Comparison of ENCODE assay signal across 8 mouse cellular contexts in genomic region chr9:53301269-53301720, GRCm38 (mm10). TPM values are rescaled to one million over a fixed set of nuclear protein-coding genes. Genes with fewer than 3 reads are reported as not detected.
A peak's percentile ranks its signal among the peaks of the same experiment; 100 is the strongest.
DNase-seq lines count a peak whose midpoint lies in the region; ATAC-seq and TF ChIP-seq lines count a peak whose summit lies in the region.

TSS of gene Exph5 (plus strand) at chr9:53301670.

- no peaks in the 10 kb centered on the region for H3K36me3 ChIP-seq in hindbrain, embryonic 13.5 days

- H3K27me3 ChIP-seq in hindbrain, embryonic 13.5 days, result peaks cover 19% of the 10 kb centered on the region

- no peak for ATAC-seq in hindbrain, embryonic 13.5 days (ENCODE audit: low FRiP score)
- ATAC-seq in megakaryocyte progenitor cell, adult 5-6 weeks (replicated peaks; ENCODE audit: poor library complexity), result peak; percentile 46; the same call in 1 of the 2 replicates

- peaks cover 13% of the 10 kb centered on the region for H3K4me1 ChIP-seq in hindbrain, embryonic 13.5 days (replicated peaks)

- H3K9ac ChIP-seq in hindbrain, embryonic 13.5 days, result peak within 1 kb of the TSS; percentile 62

- no peaks in the 10 kb centered on the region for H3K9me3 ChIP-seq in hindbrain, embryonic 13.5 days

- peak within 1 kb of the TSS; percentile 75 for H3K4me2 ChIP-seq in hindbrain, embryonic 13.5 days

- H3K4me3 ChIP-seq in layer of hippocampus, adult 2 months, result peak within 1 kb of the TSS; percentile 39
- H3K4me3 ChIP-seq in hindbrain, embryonic 13.5 days, result peak within 1 kb of the TSS; percentile 42

- no peak for TF ChIP-seq CTCF in layer of hippocampus, adult 2 months (conservative IDR thresholded peaks at IDR 0.05)

- WGBS in hindbrain, embryonic 13.5 days, result under 1% methylated on average over 11 of the region's 11 CpGs

- H3K27ac ChIP-seq in layer of hippocampus, adult 2 months, result no peak within 1 kb of the TSS
- no peak within 1 kb of the TSS for H3K27ac ChIP-seq in hindbrain, embryonic 13.5 days

- no peak for DNase-seq in layer of hippocampus, adult 2 months (ENCODE audit: low spot score in 2 of 2)
- no peak for DNase-seq in layer of hippocampus, adult 9-10 months (ENCODE audit: low spot score)
- DNase-seq in cerebellum, postnatal 25 days, result peak; percentile 66 to 86
- DNase-seq in left cerebral cortex, postnatal 14 days (ENCODE audit: low spot score in 2 of 2), result peak; percentile 56 to 63
- DNase-seq in right cerebral cortex, postnatal 4 days, result peak; percentile 34
- DNase-seq in spleen, postnatal 36 days (ENCODE audit: low spot score in 2 of 2), result no peak

- intact Hi-C loops in left cerebral cortex, postnatal 14 days (cut with DNase I), result no loop called here

RNA-seq across cellular contexts. Expression of gene Exph5, which starts in this region (rescaled TPM):
- 1 to 10 TPM; 3.7 to 4.0 TPM for total RNA-seq in layer of hippocampus, adult 2 months (2021)
- polyA plus RNA-seq in hindbrain, embryonic 13.5 days (2015; fragmentation: Nextera tagmentation; extraction: Ambion mirVana), result 0.06 and 0.25 TPM in 2 replicates
- total RNA-seq in left cerebral cortex, postnatal 14 days (2021), result 10 to 100 TPM; 12.8 to 19.1 TPM
- total RNA-seq in megakaryocyte progenitor cell, adult 5-6 weeks (2015), result 0.07 TPM in 1 of 2 replicates, not detected in the other
- 0.03 TPM in 1 of 2 replicates, not detected in the other for total RNA-seq in megakaryocyte progenitor cell, adult 5-6 weeks (2017)

Comparison
In these comparisons a context has a peak if more than half of its experiments do, and no peak if none do; other contexts are left out.
1. RNA of gene Exph5 (total RNA-seq): 12.8 to 19.1 TPM in left cerebral cortex, postnatal 14 days and 3.7 to 4.0 TPM in layer of hippocampus, adult 2 months; 0.03 to 0.07 TPM in megakaryocyte progenitor cell, adult 5-6 weeks; every median in the first group is over 4 times any median in the second.
2. Peak in ATAC-seq in megakaryocyte progenitor cell, adult 5-6 weeks; RNA of the gene not detected or under 1 TPM.
3. DNase-seq: peak in cerebellum, postnatal 25 days (2 of 2), left cerebral cortex, postnatal 14 days (2 of 2) and right cerebral cortex, postnatal 4 days (single experiment); none in layer of hippocampus, adult 2 months (0 of 2), layer of hippocampus, adult 9-10 months (single experiment) and spleen, postnatal 36 days (0 of 2).